Mouse (Mus musculus) kidney, adult 2 months (tissue): ENCODE measurements at regions not wholly inside any gene's neighbourhood (a gene's known extent, or its start where the extent isn't known, plus 50 kb on each side); places are given as distances from the start of the nearest gene placed in this dataset.

Experiments used
- CTCF ChIP-seq: fragments of 200-500 bp; conservative IDR thresholded peaks from 2 replicates; pipeline ENCODE4 v1.5.1; 2011; ENCODE audit warnings: low read depth, mild to moderate bottlenecking, control low read depth, low read length, moderate library complexity, mixed read lengths; ENCODE audit not compliant: insufficient read depth, insufficient read length
- POLR2A ChIP-seq: fragments of 200-500 bp; IDR thresholded peaks from one replicate; pipeline ENCODE4 v1.6.1; 2011; ENCODE audit warnings: low read depth, low read length, control low read depth

DNA sequence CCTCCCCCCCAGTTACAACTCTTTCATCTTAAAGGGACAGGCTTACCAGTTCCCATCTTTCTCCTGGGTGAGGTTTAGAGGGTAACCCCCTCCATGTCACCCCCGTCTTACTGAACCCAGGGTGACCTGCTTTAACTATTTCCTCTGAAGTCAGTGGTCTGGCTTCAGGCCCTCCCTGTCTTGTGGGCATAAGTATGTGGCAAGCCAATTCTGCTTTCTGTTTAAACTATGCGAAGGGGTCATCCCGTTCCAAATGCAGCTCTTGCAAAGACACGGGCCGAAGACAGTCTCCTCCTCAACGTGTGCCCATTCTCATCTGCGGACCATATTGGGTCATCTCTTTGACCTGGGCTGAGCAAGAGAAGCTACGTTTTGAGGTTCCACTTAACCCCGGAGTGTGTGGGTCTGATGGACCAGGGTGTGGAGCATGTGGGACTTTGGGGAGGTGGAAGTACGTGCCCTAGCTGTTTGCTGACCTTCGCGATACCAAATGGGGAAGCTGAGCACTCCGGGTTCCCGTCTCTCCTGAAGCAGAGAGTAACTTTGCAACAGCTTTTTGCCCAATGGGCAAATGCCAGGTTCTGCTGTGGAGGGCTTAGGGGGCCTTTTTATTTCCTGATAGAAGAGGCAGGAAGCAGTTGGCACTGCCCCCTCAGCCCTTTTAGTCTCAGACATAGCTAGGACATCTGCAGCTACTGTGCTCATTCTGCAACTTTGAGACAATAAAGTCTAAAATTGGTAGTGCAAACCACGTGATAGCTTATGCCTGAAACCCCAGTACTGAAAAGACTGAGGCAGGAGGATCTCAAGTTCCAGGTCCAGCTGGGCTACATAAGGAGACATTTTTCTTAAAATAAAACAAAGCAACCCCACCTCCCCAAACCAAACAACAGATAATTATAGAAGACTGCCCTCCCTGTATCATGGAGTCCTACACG lies 56.3 kb upstream of the Mdm1 start:
- TF ChIP-seq CTCF (no peak), POLR2A (no peak)
